Mouse (Mus musculus) E14TG2a.4 (cell line): Measurements from ENCODE around the gene Vmn1r183.
"Not testable (repeated sequence)": the region's sequence is repeated elsewhere in the genome, so short reads cannot be mapped to it uniquely, and the experiment has no call there.

Experiments
- H3K27me3 ChIP-seq: 2 replicates; pipeline ENCODE4 v1.6.1; 2014; ENCODE audit warnings: low read length, control low read depth; ENCODE audit not compliant: insufficient read depth
- H3K36me3 ChIP-seq: 2 replicates; pipeline ENCODE4 v1.6.1; 2014; ENCODE audit warnings: low read length, control low read depth; ENCODE audit not compliant: insufficient read depth
- H3K4me1 ChIP-seq: replicated peaks from 2 replicates; pipeline ENCODE4 v1.6.1; 2014; ENCODE audit warnings: low read depth, low read length, control low read depth
- H3K4me3 ChIP-seq: replicated peaks from 2 replicates; pipeline ENCODE4 v1.5.1; 2014; ENCODE audit warnings: mild to moderate bottlenecking, low read length
- H3K9me3 ChIP-seq: 2 replicates; pipeline ENCODE4 v1.6.1; 2014; ENCODE audit warnings: low read length, control low read depth
- CTCF ChIP-seq: conservative IDR thresholded peaks from 2 replicates; pipeline ENCODE4 v1.5.1; 2014; ENCODE audit warnings: low read length
- NANOG ChIP-seq: IDR thresholded peaks from 2 replicates; pipeline ENCODE4 v1.6.1; 2014; ENCODE audit warnings: borderline replicate concordance, low read length, mixed read lengths
- POU5F1 ChIP-seq: IDR thresholded peaks from 2 replicates; pipeline ENCODE4 v1.6.1; 2014; ENCODE audit warnings: low read length, borderline replicate concordance

Vmn1r183 gene

GRCm38 (mm10) chr7:24052660-24053304 lies at the start of gene Vmn1r183:
Gene Vmn1r183 (plus strand): TSS chr7:24053254.
- Histone ChIP-seq H3K4me3 (no peak within 1 kb of the TSS), H3K4me1 (no peaks in the 10 kb centered on the region), H3K9me3 (no peaks in the 10 kb centered on the region), H3K27me3 (no peaks in the 10 kb centered on the region), H3K36me3 (no peaks in the 10 kb centered on the region)
- TF ChIP-seq NANOG: no peak

- H3K4me3 ChIP-seq, H3K4me1 ChIP-seq, H3K36me3 ChIP-seq, H3K27me3 ChIP-seq, H3K9me3 ChIP-seq: not testable (repeated sequence)
These were observed 21.4 kb downstream of the Vmn1r183 start for GRCm38 (mm10) chr7:24074424-24074823.

GRCm38 (mm10) chr7:24081634-24082431 lies 28.8 kb downstream of the Vmn1r183 start, which contains the start of gene Zfp180:
Gene Zfp180 (plus strand): TSS chr7:24081924.
- 0 out of 2 replicates have a peak, but pooled peaks cover 3% of the 10 kb centered on the region for H3K9me3 ChIP-seq
- peaks cover 4% of the 10 kb centered on the region for H3K27me3 ChIP-seq
- H3K4me1 ChIP-seq: peaks cover 52% of the 10 kb centered on the region
- peaks cover 30% of the 10 kb centered on the region for H3K36me3 ChIP-seq
- peak within 1 kb of the TSS; percentile 97 for H3K4me3 ChIP-seq
- TF ChIP-seq NANOG: no peak
- TF ChIP-seq CTCF: no peak
- TF ChIP-seq POU5F1: no peak

GRCm38 (mm10) chr7:24082457-24083235 lies 29.6 kb downstream of the Vmn1r183 start:
- H3K4me1 ChIP-seq: peaks cover 56% of the 10 kb centered on the region
- H3K4me3 ChIP-seq: peak overlapping the region; percentile 97
- peaks cover 30% of the 10 kb centered on the region for H3K36me3 ChIP-seq
- H3K27me3 ChIP-seq: peaks cover 4% of the 10 kb centered on the region
- no peak for TF ChIP-seq POU5F1
- TF ChIP-seq CTCF: no peak
- no peak for TF ChIP-seq NANOG
- 0 out of 2 replicates have a peak, but pooled peaks cover 3% of the 10 kb centered on the region for H3K9me3 ChIP-seq

GRCm38 (mm10) chr7:24086871-24087270 lies 33.8 kb downstream of the Vmn1r183 start:
- Histone ChIP-seq H3K4me3 (peak overlapping the region; percentile 82), H3K4me1 (peaks cover 55% of the 10 kb centered on the region), H3K27me3 (no peaks in the 10 kb centered on the region), H3K9me3 (0 out of 2 replicates have a peak, but pooled peaks cover 2% of the 10 kb centered on the region), H3K36me3 (peaks cover 36% of the 10 kb centered on the region)
- no peak for TF ChIP-seq POU5F1
- no peak for TF ChIP-seq CTCF
- no peak for TF ChIP-seq NANOG

GRCm38 (mm10) chr7:24087485-24088125 lies 34.6 kb downstream of the Vmn1r183 start:
- TF ChIP-seq NANOG: no peak
- Histone ChIP-seq H3K27me3 (no peaks in the 10 kb centered on the region), H3K9me3 (peaks cover 3% of the 10 kb centered on the region; the same call in 1 of the 2 replicates), H3K4me1 (peaks cover 51% of the 10 kb centered on the region), H3K36me3 (peaks cover 36% of the 10 kb centered on the region), H3K4me3 (peak overlapping the region; percentile 82)

- TF ChIP-seq CTCF (no peak), NANOG (no peak), POU5F1 (no peak)
- peaks cover 92% of the 10 kb centered on the region for H3K36me3 ChIP-seq
- H3K9me3 ChIP-seq: peaks cover 64% of the 10 kb centered on the region
- H3K4me1 ChIP-seq: no peaks in the 10 kb centered on the region
- no peak overlapping the region for H3K4me3 ChIP-seq
- no peaks in the 10 kb centered on the region for H3K27me3 ChIP-seq
These were observed 51.3 kb downstream of the Vmn1r183 start for GRCm38 (mm10) chr7:24104403-24104802.

- peaks cover 84% of the 10 kb centered on the region for H3K36me3 ChIP-seq
- peaks cover 60% of the 10 kb centered on the region for H3K9me3 ChIP-seq
- H3K27me3 ChIP-seq: no peaks in the 10 kb centered on the region
- no peaks in the 10 kb centered on the region for H3K4me1 ChIP-seq
- TF ChIP-seq CTCF (no peak), NANOG (no peak), POU5F1 (no peak)
- H3K4me3 ChIP-seq: no peak overlapping the region
These were observed 52.2 kb downstream of the Vmn1r183 start for GRCm38 (mm10) chr7:24105144-24105703.
